Mouse (Mus musculus) ES-E14 (cell line): Measurements from ENCODE around the gene Pusl1.

Source experiments
- CHD2 ChIP-seq: IDR thresholded peaks from 2 replicates; pipeline ENCODE4 v1.6.1; 2014; ENCODE audit warnings: mild to moderate bottlenecking, low read depth, low read length, inconsistent platforms
- HCFC1 ChIP-seq: IDR thresholded peaks from 2 replicates; pipeline ENCODE4 v1.6.1; 2012; ENCODE audit warnings: low read length, inconsistent platforms, borderline replicate concordance; ENCODE audit not compliant: insufficient read depth

DNA sequence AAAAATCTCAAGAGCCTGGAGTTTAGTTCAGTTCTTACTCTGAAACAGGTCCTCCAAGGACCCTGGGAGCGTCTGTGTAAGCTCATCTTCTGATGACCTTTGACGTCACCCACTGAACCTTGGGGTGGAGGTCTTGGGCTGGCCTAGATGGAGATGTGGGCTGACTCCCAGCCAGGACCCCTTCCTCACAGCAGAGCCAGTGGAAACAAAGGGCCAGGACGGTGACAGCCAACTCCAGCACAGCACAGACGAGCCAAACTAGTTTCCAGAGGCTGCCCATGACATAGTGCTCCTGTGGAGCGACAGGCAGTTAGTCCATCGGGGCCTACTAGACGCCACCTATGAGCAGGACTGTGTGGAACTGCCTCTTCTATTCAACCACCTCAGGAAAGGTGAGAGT is 16.7 kb upstream of the Pusl1 start:
- TF ChIP-seq HCFC1 (no peak), CHD2 (no peak)
